Mouse (Mus musculus): Measurements from ENCODE around the gene Best3.
"Not testable (repeated sequence)": the region's sequence is repeated elsewhere in the genome, so short reads cannot be mapped to it uniquely, and the experiment has no call there.

The Best3 gene

DNA sequence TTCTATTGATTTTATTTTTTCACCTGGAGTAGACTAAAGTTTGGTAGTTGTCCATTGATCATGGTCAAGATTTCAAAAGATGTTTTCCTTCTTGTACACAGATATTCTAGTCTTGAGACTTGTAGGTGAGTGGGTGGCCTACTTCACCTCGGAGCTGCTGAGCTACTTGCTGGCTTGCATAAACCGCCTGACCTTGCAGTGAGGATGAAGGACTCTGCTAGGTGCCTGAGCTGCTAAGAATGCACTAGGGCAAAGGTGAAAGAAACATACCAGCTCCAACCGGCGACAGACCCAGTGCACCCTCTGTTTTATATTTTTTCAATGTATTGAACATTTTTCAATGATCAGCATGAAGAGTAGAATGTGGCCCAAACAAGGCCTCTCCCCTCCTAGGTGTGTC is 5.8 kb upstream of the Best3 start:
- DNase-seq: peak; percentile 37

- DNase-seq: peak; percentile 61
Observed at GRCm38 (mm10) chr10:116980888-116981287, 5.2 kb upstream of the Best3 start.

- no peak for DNase-seq
Observed at GRCm38 (mm10) chr10:116982526-116982925, 3.6 kb upstream of the Best3 start.

DNA sequence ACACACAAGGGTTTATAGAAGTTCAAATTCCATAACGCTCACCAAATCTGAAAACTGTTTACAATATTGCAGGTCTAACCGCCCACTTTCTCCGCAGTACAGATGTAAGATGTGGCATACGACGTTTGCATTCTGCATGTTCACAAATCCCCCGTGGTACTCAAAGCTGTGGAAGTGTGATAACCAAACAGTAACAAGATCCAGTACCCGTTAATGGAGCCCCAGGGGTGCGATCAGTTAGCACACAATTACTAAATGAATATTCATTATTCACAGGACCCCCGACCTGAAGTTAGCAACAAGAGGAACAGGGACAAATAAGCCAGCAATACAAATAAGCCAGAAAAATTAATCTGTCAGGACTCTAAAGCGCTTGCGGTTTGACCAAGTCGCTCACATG is 1.3 kb upstream of the Best3 start:
- DNase-seq: no peak

- DNase-seq: no peak
Observed at GRCm38 (mm10) chr10:116993971-116994370, 7.9 kb downstream of the Best3 start.

DNA sequence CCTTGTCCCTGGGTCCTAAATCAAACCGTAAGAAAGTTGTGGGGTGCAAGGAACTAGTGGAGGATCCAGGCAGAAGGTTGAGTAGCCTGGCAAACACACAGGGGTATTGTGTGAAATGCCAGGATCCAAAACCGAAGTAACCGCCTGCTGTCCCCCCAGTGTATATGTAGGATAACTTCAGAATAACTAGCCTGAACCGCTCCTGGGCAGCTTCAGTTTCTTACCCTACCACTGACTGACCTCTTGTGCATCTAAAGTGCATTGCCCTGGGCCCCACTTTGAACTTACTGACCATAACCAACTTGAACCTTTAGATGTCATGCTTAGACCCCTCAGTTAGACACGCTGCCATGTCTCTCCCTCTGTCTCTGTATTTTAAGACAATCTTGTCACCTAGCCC is 9.0 kb downstream of the Best3 start:
- no peak for DNase-seq

GRCm38 (mm10) chr10:116995584-116996235 is 9.6 kb downstream of the Best3 start:
- DNase-seq: no peak

DNA sequence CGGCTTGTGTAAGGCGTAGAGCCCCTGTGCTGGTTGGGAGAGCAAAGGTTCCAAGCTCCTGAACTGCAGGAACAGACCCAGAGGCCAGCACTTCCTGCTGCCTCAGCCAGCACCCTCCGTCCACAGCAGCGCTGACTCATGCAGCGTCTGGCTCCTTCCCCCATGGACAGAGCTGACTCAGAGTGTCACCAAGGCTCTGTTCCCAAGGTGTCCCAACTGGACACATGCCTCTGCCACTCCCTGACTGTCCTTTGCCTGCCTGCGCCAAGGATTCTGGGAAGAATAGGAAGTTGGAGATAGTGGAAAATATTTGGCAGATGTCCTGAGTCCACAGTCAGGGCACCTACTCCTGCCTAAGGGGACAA is 10.1 kb downstream of the Best3 start:
- DNase-seq: peak; percentile 62

- no peak for DNase-seq
Observed at GRCm38 (mm10) chr10:116998716-116999455, 12.8 kb downstream of the Best3 start.

GRCm38 (mm10) chr10:117000975-117001374 is 14.9 kb downstream of the Best3 start:
- DNase-seq: no peak

GRCm38 (mm10) chr10:117004695-117005094 is 18.6 kb downstream of the Best3 start:
- no peak for DNase-seq

DNA sequence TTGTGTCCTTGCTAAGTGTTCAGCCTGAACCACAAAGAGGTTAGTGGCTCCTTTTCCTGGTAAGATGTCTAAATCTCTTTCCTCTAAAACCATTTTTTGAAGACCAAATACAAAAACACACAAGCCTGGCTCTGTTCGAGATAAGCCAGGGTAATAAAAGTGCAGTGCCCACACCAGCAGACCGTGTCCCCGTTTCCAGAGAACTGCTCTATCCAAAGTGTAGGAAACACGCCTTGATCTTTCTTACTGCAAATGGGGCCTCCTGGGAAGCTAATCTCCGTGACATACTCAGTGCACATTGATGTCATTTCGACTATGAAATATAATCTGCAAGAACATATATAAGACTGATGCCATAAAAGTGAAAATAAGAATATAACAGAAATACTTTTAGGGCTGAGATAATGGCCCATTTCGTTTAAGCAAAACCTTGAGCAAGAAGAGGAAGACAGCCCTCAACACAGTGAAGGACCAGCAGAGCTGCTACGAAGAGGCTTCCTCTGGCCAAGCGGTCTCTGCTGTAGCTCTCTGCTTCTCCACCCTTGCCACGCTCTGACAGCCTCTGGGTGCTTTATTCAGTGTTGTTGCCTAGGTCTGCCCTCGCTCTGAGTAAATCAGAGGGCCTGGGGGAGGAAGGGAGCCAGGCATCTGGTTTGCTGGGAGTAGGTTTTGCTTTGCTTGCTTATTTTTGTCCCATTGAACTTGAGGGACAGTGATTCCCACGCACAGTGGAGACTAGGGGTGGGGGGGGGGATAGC is 19.8 kb downstream of the Best3 start:
- DNase-seq: no peak

DNA sequence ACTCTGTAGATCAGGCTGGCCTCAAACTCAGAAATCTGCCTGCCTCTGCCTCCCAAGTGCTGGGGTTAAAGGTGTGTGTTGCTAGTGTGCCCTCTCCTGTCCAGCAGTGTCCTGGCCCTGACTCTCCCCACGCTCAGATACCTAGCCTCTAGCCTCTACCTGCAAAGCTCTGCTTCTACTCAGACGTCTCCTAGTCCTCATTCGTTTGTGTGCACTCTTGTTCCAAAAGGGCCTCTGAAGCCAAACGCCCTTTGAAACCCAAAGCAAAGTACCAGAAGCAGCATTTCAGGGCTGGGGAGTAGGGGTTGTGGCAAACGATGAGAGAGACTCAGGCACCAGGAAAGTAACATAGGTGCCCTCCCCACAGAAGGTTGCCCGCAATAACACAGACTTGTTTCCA is 23.6 kb downstream of the Best3 start:
- DNase-seq: no peak

DNA sequence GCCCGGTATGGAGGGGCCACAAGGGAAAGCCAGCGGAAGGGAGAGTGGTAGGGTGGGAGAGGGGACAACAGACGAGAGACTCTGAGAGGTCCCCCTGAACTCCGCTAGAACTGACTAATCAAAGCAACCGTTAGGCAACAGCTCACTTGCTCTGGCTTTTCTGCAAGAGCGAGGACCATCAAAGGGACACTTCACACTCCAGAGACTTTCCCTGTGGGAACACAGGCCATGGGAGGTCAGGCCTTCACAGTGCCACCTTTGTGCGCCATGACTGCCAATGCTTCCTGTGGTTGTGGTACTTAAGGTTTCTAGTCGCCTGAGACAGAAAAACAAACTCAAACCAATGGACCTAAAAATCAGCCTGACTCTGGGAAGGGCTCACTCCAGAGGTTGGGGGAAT is 24.9 kb downstream of the Best3 start:
- DNase-seq: no peak

DNA sequence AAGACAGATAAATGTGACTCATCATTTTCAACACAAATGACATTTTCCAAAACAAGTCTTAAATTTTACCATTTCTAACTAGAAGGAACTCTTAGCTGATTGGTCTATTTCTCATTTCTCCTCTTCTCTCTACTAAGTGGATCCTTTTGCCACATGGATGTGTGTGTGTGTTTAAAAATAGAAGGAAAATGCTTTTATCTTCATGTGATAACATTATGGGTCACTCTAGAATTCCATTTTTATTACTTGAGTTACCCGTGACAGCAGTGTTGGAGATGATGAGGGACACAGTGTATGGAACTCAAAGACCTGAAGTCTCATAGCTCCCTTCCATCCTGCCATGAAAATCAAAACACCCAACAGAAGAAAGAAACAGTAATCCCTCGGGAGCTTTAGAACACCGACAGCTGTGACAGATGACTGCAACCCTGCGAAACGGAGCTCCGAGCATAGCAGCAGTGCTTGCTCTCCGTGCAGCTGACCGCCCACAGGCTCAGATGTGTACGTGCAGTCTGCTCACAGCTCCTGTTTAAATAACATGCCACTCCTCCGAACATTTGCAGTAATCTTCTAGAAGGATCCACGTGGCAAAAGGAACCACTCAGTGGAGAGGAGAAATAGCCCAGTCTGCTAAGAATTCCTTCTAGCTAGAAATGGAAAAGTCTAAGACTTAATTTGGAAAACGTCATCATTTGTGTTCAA is 27.7 kb downstream of the Best3 start:
- peak; percentile 23 for DNase-seq

GRCm38 (mm10) chr10:117014565-117014964 is 28.5 kb downstream of the Best3 start:
- DNase-seq: no peak

DNA sequence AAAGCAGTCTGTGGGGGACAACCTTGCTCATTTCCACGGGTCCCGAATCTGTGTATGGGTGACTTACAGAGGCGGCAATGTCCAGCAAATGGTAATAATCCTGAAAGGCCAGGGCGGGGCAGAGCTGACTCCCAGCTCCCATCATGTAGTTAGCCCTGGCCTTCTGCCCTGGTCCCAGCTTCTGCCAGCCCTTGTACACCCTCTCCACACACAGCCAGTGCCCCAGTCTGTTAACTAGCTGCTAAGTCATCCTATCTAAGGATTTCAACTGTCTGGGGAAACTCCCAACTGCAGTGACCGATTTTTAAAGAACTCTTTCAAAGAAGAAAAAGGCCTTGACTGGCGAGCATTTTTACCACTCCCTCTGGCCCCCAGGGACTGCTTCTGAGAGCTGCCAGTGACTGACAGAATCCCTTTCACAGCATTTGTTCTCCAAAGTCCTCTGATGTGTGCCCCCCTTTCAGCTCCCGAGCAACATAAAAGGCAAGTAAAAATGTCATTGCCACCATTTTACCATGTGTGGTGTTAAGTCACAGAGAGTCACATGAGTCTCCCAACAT is 32.2 kb downstream of the Best3 start:
- DNase-seq: no peak

DNA sequence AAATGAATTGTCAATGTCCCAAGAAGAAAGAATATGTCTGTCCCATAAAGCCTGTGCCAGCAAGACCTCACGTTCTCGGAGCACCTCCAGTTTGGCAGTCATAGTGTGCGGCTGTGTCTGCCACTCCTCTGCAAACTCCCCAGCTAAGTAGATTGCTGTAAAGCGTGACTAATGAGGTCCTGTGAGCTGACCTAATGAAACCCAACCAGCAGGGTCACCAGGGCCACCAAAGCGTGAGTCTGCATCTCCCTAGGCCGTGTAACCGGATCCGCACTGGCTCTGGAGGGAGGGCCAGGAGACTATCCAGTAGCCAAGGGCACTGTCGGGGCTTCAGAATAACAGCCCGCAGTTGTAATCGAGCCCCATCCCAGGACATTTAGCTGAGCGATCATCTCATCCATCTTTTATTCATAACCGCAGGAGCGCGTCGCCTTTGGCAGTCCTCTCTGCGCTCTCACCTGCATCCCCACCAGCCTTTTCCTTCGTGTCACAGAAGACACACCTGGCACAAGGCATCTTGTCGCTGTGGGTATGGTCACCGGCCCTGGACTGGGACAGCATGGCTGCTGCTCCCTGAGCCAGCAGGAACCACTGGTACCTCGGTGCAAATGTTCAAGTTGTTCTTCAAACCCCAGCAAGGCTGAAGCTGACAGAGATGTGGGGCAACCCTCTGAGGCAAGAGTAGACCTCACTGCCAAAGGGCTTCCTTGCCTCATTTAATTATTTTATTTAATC is 35.1 kb downstream of the Best3 start:
- peak; percentile 50 for DNase-seq

DNA sequence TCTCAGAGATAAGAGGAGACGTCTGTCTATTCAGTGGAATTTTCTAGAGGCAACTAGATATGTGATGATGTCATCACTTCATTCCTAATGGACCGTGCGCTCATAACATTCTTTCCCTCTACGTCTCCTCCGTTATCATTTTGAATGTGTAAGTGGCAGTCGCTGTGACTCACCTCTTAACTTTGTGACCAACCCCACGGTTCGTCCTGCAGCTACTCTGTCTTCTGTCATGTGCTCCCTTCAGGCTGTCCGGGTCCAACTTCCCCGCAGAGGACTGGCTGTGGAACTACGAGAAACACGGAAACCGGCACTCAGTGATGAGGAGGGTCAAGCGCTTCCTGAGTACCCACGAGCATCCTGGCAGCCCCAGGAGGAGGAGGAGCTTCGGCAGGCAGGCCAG is 37.6 kb downstream of the Best3 start:
- no peak for DNase-seq

DNA sequence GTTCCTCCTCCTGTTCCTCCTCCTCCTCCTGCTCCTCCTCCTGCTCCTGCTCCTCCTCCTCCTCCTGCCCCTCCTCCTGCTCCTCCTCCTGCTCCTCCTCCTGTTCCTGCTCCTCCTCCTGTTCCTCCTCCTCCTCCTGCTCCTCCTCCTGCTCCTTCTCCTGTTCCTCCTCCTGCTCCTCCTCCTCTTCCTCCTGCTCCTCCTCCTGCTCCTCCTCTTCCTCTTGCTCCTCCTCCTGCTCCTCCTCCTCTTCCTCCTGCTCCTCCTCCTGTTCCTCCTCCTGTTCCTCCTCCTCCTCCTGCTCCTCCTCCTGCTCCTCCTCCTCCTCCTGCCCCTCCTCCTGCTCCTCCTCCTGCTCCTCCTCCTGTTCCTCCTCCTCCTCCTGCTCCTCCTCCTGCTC is 39.7 kb downstream of the Best3 start:
- DNase-seq: not testable (repeated sequence)

DNA sequence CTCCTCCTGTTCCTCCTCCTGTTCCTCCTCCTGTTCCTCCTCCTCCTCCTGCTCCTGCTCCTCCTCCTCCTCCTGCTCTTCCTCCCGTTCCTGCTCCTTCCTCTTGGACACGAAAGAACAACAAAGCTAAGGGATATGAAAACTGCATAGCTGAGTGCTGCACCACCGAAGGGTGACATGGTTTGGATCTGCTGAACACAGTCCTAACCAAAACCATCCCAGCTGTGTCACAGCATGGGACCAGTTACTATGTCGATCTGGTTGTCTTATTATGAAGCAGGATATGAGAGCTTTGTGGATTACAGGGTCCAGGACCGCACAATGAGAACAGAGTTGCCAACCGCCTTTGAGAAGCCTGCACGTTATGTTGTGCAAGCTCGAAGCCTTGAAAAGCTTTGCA is 40.1 kb downstream of the Best3 start:
- DNase-seq: no peak

GRCm38 (mm10) chr10:117031160-117031559 is 45.0 kb downstream of the Best3 start:
- no peak for DNase-seq

Measured in kidney, postnatal 10 days (tissue).